Mouse (Mus musculus) heart, embryonic 16.5 days (tissue): Measurements from ENCODE around the gene Lhfp. TPM values are rescaled to one million over a fixed set of nuclear protein-coding genes. Genes with fewer than 3 reads are reported as not detected.

ENCODE experiments used
- ATAC-seq: fragments of 200-750 bp; cut with Nextera tagmentation; replicated peaks from 2 replicates; pipeline ENCODE4 v1.8.0; 2017; ENCODE audit warnings: moderate number of reproducible peaks; ENCODE audit not compliant: insufficient read depth, low FRiP score; ENCODE audit errors: extremely low read depth
- H3K27ac ChIP-seq: fragments of 300-500 bp; sonication (generic); 2 replicates; pipeline ENCODE4 v1.5.1; 2014; ENCODE audit warnings: mild to moderate bottlenecking, low read length, control low read depth, moderate library complexity
- H3K27me3 ChIP-seq: fragments of 300-500 bp; sonication (generic); 2 replicates; pipeline ENCODE4 v1.6.1; 2014; ENCODE audit warnings: low read length, mixed read lengths; ENCODE audit not compliant: control insufficient read depth, insufficient read depth
- H3K36me3 ChIP-seq: fragments of 300-500 bp; sonication (generic); 2 replicates; pipeline ENCODE4 v1.6.1; 2014; ENCODE audit not compliant: control insufficient read depth, insufficient read depth
- H3K4me1 ChIP-seq: fragments of 300-500 bp; sonication (generic); 2 replicates; pipeline ENCODE4 v1.6.1; 2014; ENCODE audit warnings: low read length, mixed read lengths; ENCODE audit not compliant: control insufficient read depth, insufficient read depth
- H3K4me2 ChIP-seq: fragments of 300-500 bp; sonication (generic); 2 replicates; pipeline ENCODE4 v1.6.1; 2014; ENCODE audit warnings: low read depth, mild to moderate bottlenecking, control low read depth, low read length
- H3K4me3 ChIP-seq: fragments of 300-500 bp; sonication (generic); 2 replicates; pipeline ENCODE4 v1.5.1; 2014; ENCODE audit warnings: mild to moderate bottlenecking, control low read depth, low read length
- H3K9ac ChIP-seq: fragments of 300-500 bp; sonication (generic); 2 replicates; pipeline ENCODE4 v1.6.1; 2014; ENCODE audit warnings: low read length, control low read depth
- H3K9me3 ChIP-seq: fragments of 300-500 bp; sonication (generic); replicated peaks from 2 replicates; pipeline ENCODE4 v1.6.1; 2016; ENCODE audit warnings: low read length; ENCODE audit not compliant: control insufficient read depth
- WGBS: fragments of 180-500 bp; shearing (Covaris S2); extraction: QIAGEN DNeasy Blood & Tissue Kit; methylation state at CpG from one replicate; pipeline ENCODE4 v1.1.7; 2014; 5-methylcytosine and 5-hydroxymethylcytosine counted together
- polyA plus RNA-seq: library from polyadenylated mRNA; unstranded; fragments of >200 nt; fragmentation: Nextera tagmentation; extraction: Ambion mirVana; gene quantifications from 2 replicates; pipeline ENCODE4 v1.2.1, GENCODE M21; 2015

The Lhfp gene
- polyA plus RNA-seq, 1 experiment from 2014 or later: 104 TPM

DNA sequence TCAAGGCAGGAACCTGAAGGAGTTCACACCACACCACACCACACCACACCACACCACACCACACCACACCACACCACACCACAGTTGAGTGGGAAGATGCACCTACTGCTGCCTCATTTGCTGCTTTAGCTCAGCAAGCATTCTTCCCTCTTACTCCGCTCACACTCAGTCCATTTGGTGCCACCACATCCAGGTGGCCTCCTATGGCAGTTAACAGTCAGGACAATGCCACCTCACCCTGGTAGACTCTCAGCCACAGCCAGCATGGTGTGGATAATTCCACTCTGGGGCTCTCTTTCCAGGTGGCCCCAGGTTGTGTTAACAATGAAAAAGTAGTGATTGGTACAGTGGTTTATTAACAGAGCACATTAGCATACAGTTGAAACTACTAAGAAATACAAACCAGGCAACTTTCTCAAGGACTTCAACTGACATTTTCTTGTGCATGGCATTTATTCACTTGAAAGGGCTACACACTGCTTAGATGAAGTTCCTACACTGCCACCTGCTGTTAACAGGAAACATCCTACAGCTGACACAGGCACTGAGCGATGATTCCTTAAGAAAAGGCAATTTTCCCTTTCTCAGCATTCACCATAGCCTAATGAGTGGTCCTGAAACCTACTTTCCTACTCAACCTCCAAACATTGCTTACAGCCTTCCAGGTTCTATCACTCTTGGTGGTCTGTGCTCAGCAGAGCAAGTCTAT lies 36.8 kb upstream of the Lhfp start:
- Histone ChIP-seq H3K4me2 (no peak overlapping the region), H3K4me3 (no peak overlapping the region), H3K4me1 (no peaks in the 10 kb centered on the region), H3K27me3 (no peaks in the 10 kb centered on the region), H3K9me3 (no peaks in the 10 kb centered on the region), H3K9ac (no peak overlapping the region), H3K27ac (no peak overlapping the region), H3K36me3 (peaks cover 44% of the 10 kb centered on the region)
- 66% methylated on average over 2 of the region's 2 CpGs for WGBS
- no peak; the same call in 1 of the 2 replicates for ATAC-seq

DNA sequence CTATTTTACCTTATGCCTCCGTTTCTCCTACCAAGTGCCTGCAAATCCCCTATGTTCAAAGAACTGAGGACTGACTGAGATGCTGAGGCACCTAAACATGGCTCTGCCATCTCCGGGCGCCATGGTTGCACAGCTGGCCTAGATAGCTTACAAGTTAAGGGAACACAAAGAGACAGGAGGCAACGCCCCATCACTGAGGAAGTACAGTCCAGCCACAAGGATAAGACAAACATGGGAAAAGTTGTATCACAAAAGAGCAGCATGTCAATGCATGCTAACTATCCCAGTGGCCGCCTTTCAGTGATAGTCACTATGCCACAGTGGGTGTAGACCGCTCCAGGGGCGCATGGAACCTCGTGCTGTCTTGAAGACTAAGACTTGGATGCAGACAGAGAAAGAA lies 33.9 kb upstream of the Lhfp start:
- 89% methylated on average over 8 of the region's 8 CpGs for WGBS
- Histone ChIP-seq H3K4me2 (no peak overlapping the region), H3K36me3 (peaks cover 37% of the 10 kb centered on the region)

DNA sequence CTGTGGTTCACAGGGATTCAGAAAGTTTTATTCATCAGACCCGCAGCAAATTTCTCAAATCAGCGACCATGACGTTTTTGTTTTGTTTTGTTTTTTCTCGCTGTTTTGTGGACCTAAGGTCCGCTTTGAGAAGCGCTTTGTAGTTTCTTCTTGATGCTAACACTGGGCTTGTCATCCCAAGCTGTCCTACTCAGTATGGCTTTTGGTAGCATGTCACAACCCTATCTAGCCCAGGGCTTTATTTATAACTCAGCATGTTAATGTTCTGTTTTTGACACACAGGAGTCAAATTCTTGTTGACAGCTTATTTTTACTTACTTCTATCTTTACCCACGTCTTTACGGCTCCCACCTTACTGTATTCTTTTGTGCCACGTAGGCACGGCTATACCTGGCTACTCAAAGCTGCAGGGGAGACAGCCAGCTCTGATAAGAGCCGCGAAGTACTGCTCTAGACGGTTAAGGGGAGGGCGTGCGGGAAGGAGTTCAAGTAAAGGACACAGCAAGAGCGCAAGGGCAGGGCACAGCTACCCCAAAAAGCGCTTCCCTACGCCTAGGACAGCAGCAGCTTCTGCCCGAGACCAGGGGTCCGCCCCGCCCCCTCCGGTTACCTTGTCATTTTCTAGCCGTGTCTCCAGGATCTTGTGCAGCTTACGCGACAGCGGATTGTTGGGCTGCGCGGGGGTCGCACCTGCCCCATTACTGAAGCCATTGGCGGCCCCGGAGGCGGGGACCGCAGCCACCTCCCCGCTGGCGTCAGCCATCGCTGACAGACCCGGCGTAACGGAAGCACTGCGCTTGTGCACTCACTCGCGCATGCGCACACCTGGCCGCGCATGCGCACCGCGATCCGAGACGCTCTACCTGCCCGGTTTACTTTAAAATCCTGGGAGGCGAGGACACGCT lies 24.6 kb upstream of the Lhfp start, which contains the start of gene Cog6:
Cog6 (minus strand) TSS at position 802 of the 905 bp plus-strand sequence.
- Histone ChIP-seq H3K9me3 (no peaks in the 10 kb centered on the region), H3K4me1 (peaks cover 7% of the 10 kb centered on the region; the same call in 1 of the 2 replicates), H3K4me2 (peak within 1 kb of the TSS; percentile 81), H3K27ac (peak within 1 kb of the TSS; percentile 92), H3K27me3 (no peaks in the 10 kb centered on the region), H3K4me3 (peak within 1 kb of the TSS; percentile 87), H3K36me3 (peaks cover 16% of the 10 kb centered on the region), H3K9ac (peak within 1 kb of the TSS; percentile 90)
- ATAC-seq: peak; percentile 91
- WGBS: 4% methylated on average over 53 of the region's 53 CpGs

More for the DNA sequence above, 33.9 kb upstream of the Lhfp start:
- Histone ChIP-seq H3K9ac (no peak overlapping the region), H3K4me1 (no peaks in the 10 kb centered on the region), H3K4me3 (no peak overlapping the region), H3K27ac (no peak overlapping the region), H3K9me3 (no peaks in the 10 kb centered on the region), H3K27me3 (no peaks in the 10 kb centered on the region)
- no peak for ATAC-seq

DNA sequence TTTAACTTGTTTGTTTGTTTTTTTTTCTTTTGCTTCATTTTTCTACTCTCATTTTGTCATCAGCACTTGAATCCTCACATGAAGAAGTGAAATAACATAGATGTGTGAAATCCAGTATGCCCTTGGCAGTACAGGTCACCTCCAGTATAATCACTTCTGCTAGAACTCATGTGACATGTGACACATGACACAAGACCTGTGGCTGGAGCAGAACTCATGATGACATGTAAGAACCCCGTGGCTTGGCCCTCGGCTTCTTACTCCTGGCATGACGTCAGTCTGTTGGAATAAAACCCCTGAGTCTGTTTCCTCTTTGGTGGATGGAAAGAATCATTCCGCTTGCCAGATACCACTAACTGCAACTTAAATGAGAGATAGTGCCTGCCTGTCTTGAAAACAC lies 14.0 kb upstream of the Lhfp start:
- 46% methylated on average over 4 of the region's 4 CpGs for WGBS

DNA sequence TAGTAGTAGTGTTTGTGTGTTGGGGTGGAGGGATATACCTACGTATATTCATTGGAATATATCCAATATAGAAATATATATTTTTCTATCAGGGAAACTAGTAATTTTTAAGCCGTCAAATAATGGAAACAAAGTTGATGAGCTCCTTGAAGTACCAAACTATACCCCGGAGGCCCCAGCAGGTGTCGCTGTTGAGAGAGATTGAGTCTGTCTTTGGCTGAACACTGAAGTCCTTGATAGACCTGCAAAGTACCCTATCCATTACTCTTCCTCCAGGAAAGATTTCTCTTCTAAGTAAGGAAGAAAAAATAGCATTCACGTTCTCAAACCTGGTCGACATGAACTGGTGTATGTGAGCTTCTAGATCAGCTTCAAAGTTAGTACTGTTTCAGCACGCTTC lies 12.3 kb upstream of the Lhfp start:
- no peak overlapping the region for H3K27ac ChIP-seq
- 18% methylated on average over 7 of the region's 7 CpGs for WGBS
- no peak for ATAC-seq

More for the DNA sequence above, 14.0 kb upstream of the Lhfp start:
- H3K4me2 ChIP-seq: no peak overlapping the region
- no peak overlapping the region for H3K9ac ChIP-seq
- H3K27me3 ChIP-seq: no peaks in the 10 kb centered on the region
- ATAC-seq: no peak
- H3K36me3 ChIP-seq: no peaks in the 10 kb centered on the region
- H3K27ac ChIP-seq: no peak overlapping the region
- H3K4me1 ChIP-seq: no peaks in the 10 kb centered on the region
- H3K9me3 ChIP-seq: no peaks in the 10 kb centered on the region
- H3K4me3 ChIP-seq: no peak overlapping the region

DNA sequence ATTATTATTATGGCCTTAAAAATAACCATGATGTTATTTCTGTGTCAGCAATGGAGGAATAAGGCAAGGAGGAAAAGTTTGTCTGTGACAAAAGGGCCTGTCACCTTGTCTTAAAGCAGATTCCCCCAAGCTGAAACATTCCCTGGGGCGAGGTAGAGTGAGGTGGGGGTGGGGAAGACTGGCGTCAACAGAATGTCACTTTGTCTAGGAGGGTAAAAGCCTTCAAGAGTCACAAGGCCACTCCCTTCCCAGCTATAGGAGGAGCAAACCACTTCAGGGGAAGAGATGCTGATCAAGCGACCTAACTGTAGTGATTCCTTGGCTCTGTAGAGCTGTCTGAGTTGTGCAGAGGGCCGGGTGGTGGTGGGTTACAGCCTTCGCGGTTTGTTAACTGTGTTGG lies 9.7 kb upstream of the Lhfp start:
- no peak overlapping the region for H3K9ac ChIP-seq
- no peak overlapping the region for H3K27ac ChIP-seq
- H3K4me3 ChIP-seq: no peak overlapping the region
- H3K4me1 ChIP-seq: peaks cover 8% of the 10 kb centered on the region
- WGBS: 45% methylated on average over 6 of the region's 6 CpGs
- no peaks in the 10 kb centered on the region for H3K36me3 ChIP-seq
- no peak for ATAC-seq
- no peaks in the 10 kb centered on the region for H3K27me3 ChIP-seq
- no peak overlapping the region for H3K4me2 ChIP-seq
- no peaks in the 10 kb centered on the region for H3K9me3 ChIP-seq

More for the DNA sequence above, 12.3 kb upstream of the Lhfp start:
- no peak overlapping the region for H3K4me3 ChIP-seq
- no peaks in the 10 kb centered on the region for H3K36me3 ChIP-seq
- H3K9me3 ChIP-seq: no peaks in the 10 kb centered on the region
- no peak overlapping the region for H3K9ac ChIP-seq
- H3K27me3 ChIP-seq: no peaks in the 10 kb centered on the region
- peaks cover 5% of the 10 kb centered on the region; the same call in 1 of the 2 replicates for H3K4me1 ChIP-seq
- H3K4me2 ChIP-seq: no peak overlapping the region

DNA sequence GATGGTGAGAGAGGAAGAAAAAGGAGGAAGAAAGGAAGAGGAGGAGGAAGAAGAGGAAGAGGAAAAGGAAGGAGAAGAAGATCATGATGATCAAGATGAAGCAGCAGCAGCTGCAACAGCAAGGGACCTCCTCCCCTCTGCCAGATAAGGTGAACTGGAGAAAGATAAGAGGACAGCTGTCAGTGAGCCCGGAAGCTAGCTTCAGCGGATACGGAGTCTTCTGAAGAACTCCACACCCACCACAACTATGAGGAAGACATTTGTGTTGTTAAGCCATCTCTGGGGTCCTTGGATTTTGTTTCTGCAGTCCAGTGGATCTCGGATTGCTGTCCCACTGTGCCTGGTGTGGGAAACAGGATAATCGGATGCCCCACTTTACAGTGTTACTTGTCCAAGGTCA lies 8.9 kb upstream of the Lhfp start:
- 14% methylated on average over 5 of the region's 5 CpGs for WGBS
- H3K4me3 ChIP-seq: no peak overlapping the region
- no peaks in the 10 kb centered on the region for H3K27me3 ChIP-seq
- no peak overlapping the region for H3K9ac ChIP-seq
- H3K4me1 ChIP-seq: peaks cover 8% of the 10 kb centered on the region
- no peaks in the 10 kb centered on the region for H3K9me3 ChIP-seq
- H3K36me3 ChIP-seq: no peaks in the 10 kb centered on the region
- H3K27ac ChIP-seq: no peak overlapping the region
- no peak for ATAC-seq
- H3K4me2 ChIP-seq: no peak overlapping the region

DNA sequence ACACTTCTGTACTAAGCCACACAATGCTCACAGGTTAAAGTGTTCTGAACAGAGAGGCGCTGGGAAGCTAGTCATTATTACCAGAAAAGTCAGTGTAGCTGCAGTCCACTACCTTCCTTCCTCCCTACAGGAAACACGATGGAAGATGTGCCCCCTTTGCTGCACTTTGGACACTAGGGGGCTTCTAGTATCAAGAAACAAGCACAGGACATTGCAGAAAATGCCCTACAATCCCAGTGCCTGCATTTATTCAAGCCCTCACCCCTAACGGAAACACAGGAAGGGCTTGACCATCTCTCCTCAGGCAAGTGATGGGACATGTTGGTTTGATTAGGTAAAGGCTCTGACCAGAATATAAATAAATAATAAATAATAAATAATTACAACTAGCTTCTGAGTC lies 7.9 kb upstream of the Lhfp start:
- 14% methylated on average over 3 of the region's 3 CpGs for WGBS
- Histone ChIP-seq H3K4me3 (no peak overlapping the region), H3K36me3 (no peaks in the 10 kb centered on the region), H3K4me2 (no peak overlapping the region), H3K9ac (no peak overlapping the region), H3K27me3 (no peaks in the 10 kb centered on the region), H3K27ac (no peak overlapping the region), H3K4me1 (peaks cover 8% of the 10 kb centered on the region), H3K9me3 (no peaks in the 10 kb centered on the region)
- ATAC-seq: no peak; the same call in 1 of the 2 replicates

DNA sequence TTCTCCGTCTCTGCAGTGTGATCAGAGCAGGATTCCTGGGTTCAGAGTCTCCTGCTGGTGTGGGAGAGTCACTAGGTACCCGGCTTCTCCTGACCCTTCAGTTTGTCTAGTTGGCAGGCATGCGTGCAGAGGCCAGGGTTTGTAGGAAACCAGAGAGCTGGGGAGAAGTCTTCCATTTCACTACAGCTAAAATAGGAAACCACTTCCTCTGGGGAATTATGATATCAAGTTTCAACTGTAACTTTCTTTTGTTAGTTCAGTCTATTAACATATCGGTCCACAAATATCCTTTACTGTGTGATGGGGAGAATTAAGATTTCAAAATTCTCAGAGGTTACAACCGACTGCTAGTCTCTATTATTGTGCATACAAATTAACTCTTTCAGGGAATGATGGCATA lies 5.3 kb upstream of the Lhfp start:
- no peak for ATAC-seq
- H3K27ac ChIP-seq: no peak overlapping the region
- H3K4me1 ChIP-seq: peaks cover 8% of the 10 kb centered on the region

More for the DNA sequence above, 5.3 kb upstream of the Lhfp start:
- Histone ChIP-seq H3K27me3 (no peaks in the 10 kb centered on the region), H3K9me3 (no peaks in the 10 kb centered on the region), H3K4me2 (no peak overlapping the region), H3K4me3 (no peak overlapping the region), H3K9ac (no peak overlapping the region; the same call in 1 of the 2 replicates), H3K36me3 (no peaks in the 10 kb centered on the region)
- WGBS: 46% methylated on average over 5 of the region's 5 CpGs
